Mouse (Mus musculus) hindbrain, embryonic 12.5 days (tissue): ENCODE measurements around the gene Mcu. TPM values are rescaled to one million over a fixed set of nuclear protein-coding genes. Genes with fewer than 3 reads are reported as not detected.

ENCODE experiments used
- ATAC-seq: fragments of 200-750 bp; cut with Nextera tagmentation; 2 replicates; pipeline ENCODE4 v1.8.0; 2017; ENCODE audit warnings: moderate TSS enrichment; ENCODE audit not compliant: low FRiP score
- H3K27ac ChIP-seq: fragments of 300-500 bp; sonication (generic); 2 replicates; pipeline ENCODE4 v1.5.1; 2016; ENCODE audit warnings: mild to moderate bottlenecking
- H3K27me3 ChIP-seq: fragments of 300-500 bp; sonication (generic); 2 replicates; pipeline ENCODE4 v1.6.1; 2016; ENCODE audit warnings: mild to moderate bottlenecking
- H3K36me3 ChIP-seq: fragments of 300-500 bp; sonication (generic); 2 replicates; pipeline ENCODE4 v1.6.1; 2016; ENCODE audit warnings: mild to moderate bottlenecking
- H3K4me1 ChIP-seq: fragments of 300-500 bp; sonication (generic); 2 replicates; pipeline ENCODE4 v1.6.1; 2016
- H3K4me2 ChIP-seq: fragments of 300-500 bp; sonication (generic); replicated peaks from 2 replicates; pipeline ENCODE4 v1.6.1; 2016; ENCODE audit warnings: mild to moderate bottlenecking
- H3K4me3 ChIP-seq: fragments of 300-500 bp; sonication (generic); 2 replicates; pipeline ENCODE4 v1.5.1; 2016; ENCODE audit warnings: mild to moderate bottlenecking
- H3K9ac ChIP-seq: fragments of 300-500 bp; sonication (generic); 2 replicates; pipeline ENCODE4 v1.6.1; 2016; ENCODE audit warnings: mild to moderate bottlenecking, moderate library complexity
- H3K9me3 ChIP-seq: fragments of 300-500 bp; sonication (generic); replicated peaks from 2 replicates; pipeline ENCODE4 v1.6.1; 2016; ENCODE audit warnings: mild to moderate bottlenecking
- WGBS: fragments of 180-500 bp; shearing (Covaris S2); methylation state at CpG from one replicate; pipeline ENCODE4 v1.1.7; 2016; 5-methylcytosine and 5-hydroxymethylcytosine counted together
- polyA plus RNA-seq: library from polyadenylated mRNA; unstranded; fragments of >200 nt; fragmentation: Nextera tagmentation; extraction: Ambion mirVana; gene quantifications from 2 replicates; pipeline ENCODE4 v1.2.1, GENCODE M21; 2016

Gene Mcu
- polyA plus RNA-seq, 1 experiment from 2014 or later: 23.2 TPM

DNA sequence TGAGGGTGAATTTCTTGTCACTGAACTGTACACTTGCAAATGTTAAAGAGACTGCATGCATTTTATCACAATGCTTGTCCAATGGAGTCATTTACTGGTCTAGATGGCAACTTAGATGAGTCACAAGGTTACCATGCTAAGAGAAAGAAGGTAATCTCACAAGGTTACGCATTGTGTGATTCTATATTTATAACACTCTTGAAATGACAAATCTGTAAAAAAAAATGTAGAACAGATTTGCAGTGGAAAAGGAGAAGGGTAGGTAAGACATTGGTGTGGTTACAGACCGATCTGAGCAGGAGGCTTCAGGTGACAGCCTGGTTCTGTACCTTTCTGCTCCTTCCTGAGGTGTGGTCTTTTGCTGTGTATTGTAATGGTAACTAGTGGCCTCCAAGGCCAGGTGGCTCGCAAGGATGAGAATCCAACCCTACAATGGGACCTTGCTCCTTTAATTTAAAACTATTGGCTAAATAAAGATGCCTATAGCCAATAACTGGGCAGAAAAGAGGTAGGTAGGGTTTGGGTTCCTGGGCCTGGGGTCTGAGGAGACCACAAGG lies 35.8 kb downstream of the Mcu start:
- Histone ChIP-seq H3K9ac (no peak overlapping the region), H3K9me3 (no peaks in the 10 kb centered on the region), H3K36me3 (no peaks in the 10 kb centered on the region), H3K4me1 (peaks cover 14% of the 10 kb centered on the region; the same call in 1 of the 2 replicates), H3K27ac (no peak overlapping the region), H3K27me3 (no peaks in the 10 kb centered on the region), H3K4me3 (no peak overlapping the region), H3K4me2 (no peak overlapping the region)
- 93% methylated on average over 3 of the region's 3 CpGs for WGBS
- ATAC-seq: no peak

DNA sequence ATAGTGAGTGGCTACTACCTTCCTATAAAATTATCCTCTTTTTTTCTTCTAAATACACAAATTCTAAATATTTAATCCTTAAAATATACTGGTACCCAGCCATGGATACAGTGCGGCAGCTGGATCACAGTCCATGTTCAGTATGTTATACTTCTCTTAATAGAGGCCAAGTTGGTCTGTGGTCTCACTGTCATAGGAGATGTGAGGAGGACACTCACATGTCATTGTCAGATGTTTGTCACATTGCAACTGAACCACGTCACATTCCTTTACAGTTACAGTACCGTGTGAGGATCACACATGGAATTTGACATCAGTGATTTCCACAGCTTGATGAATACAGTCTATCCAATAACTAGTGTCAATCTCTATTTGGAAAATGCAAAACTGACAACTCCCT lies 36.8 kb downstream of the Mcu start:
- peaks cover 14% of the 10 kb centered on the region; the same call in 1 of the 2 replicates for H3K4me1 ChIP-seq

DNA sequence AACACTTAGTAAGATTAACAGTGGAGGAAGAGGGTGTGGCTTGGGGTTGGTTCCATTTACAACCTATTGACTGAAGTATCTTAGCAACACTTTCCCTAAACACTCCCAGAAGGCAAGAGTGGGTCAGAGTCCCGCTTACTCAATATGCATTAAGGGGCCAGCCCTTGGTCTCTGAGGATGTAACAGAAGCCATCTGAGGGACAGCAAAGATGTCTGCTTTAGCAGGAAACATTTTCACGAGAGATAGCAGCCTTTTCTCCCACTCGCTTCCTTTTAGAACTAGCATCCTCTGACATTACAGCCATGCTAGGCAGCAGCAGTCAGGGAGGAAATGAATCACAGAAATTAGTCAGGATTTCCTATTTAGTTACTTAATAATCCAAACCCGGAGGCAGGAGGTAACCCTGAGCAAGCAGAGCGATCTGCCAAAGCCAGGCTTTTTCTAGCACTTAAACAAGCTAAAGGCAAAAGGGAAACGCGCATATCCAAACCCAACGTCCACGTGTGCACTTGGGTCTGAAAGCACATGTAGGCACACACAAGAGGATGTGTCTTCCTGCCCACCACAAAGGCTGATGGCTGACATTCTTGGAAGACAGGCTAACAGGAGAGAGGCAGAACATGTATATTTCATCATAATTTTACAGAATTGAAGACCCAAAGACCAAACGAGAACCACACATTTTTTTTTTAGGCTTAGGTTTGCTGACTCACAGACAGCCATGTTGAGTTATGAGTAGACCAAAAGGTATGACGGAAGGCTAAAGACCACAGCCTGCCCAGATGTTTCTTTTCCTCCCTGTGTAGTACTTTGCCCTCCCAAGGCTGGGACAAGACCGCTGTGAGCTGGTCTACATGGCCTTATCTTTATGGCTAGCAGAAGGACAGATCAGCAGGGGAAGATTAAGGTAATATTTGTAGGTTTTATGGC lies 38.4 kb downstream of the Mcu start:
- Histone ChIP-seq H3K9ac (no peak overlapping the region), H3K27me3 (no peaks in the 10 kb centered on the region), H3K4me1 (peaks cover 14% of the 10 kb centered on the region; the same call in 1 of the 2 replicates), H3K36me3 (no peaks in the 10 kb centered on the region), H3K4me3 (no peak overlapping the region), H3K4me2 (no peak overlapping the region), H3K9me3 (peaks cover 7% of the 10 kb centered on the region), H3K27ac (no peak overlapping the region)
- ATAC-seq: no peak
- WGBS: 70% methylated on average over 12 of the region's 12 CpGs

More for the DNA sequence above, 36.8 kb downstream of the Mcu start:
- Histone ChIP-seq H3K4me3 (no peak overlapping the region), H3K36me3 (no peaks in the 10 kb centered on the region), H3K9ac (no peak overlapping the region), H3K9me3 (no peaks in the 10 kb centered on the region), H3K4me2 (no peak overlapping the region), H3K27me3 (no peaks in the 10 kb centered on the region), H3K27ac (no peak overlapping the region)
- 90% methylated on average over 3 of the region's 3 CpGs for WGBS
- ATAC-seq: no peak

DNA sequence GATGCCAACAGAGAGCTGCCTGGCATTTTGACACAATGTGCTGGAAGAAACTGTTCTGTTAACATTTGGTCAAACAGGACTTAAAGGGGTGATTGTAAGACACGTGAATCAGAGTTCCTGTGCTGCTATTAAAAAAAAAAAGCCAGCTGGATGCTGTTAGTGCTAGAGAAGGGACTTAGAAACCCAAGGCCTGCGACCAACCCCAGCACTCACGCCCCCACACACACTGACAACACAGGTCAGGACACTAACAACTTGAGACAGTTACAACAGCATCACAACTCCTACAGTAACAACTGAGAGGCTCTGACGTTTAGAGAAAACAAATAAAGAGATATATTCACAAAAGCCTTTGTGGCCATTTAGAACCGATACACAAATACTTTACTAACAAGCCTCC lies 40.2 kb downstream of the Mcu start:
- Histone ChIP-seq H3K27ac (no peak overlapping the region), H3K9ac (no peak overlapping the region), H3K4me2 (no peak overlapping the region), H3K4me3 (no peak overlapping the region), H3K27me3 (no peaks in the 10 kb centered on the region), H3K4me1 (peaks cover 14% of the 10 kb centered on the region; the same call in 1 of the 2 replicates), H3K36me3 (no peaks in the 10 kb centered on the region), H3K9me3 (peaks cover 7% of the 10 kb centered on the region)
- ATAC-seq: no peak
- 54% methylated on average over 5 of the region's 5 CpGs for WGBS

DNA sequence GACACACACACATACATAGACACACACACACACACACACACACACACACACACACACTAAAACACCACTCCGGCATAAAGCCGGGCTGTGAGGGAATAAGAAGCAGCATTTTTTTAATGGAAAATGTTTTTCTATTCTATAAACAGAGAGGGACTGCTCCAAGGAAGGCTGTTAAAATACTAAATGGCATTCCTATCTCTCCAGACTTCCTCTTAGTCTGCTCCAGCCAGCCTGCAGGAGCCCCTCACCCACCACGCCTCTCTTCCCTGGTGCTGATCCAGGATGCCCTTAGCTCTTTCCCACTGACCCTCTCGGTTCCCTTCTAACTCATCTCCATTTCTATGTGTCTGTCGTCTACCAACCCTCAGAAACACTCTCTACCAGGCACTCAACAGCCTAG lies 44.5 kb downstream of the Mcu start:
- 0 out of 2 replicates have a peak, but pooled peaks cover 7% of the 10 kb centered on the region for H3K4me1 ChIP-seq
- 91% methylated on average over 5 of the region's 5 CpGs for WGBS

DNA sequence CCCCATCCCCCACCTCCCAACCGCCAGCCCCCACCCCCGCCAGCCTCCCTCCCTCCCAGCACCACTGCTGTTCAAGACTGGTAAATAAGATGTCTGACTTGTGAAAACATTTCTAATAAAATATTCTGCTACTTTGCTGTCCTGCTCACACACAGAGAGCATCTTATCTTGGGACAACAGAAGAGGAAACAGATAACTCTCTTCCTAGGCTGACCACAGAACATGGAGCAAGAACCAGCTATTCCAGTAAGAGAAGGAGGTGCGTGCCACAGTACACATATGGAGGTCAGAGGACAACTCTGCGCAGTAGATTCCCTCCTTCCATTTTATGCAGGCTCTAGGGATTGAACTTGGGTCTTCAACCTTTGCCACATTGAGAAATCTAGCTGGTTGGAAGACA lies 45.2 kb downstream of the Mcu start:
- Histone ChIP-seq H3K9ac (no peak overlapping the region), H3K4me2 (no peak overlapping the region), H3K9me3 (peaks cover 7% of the 10 kb centered on the region), H3K27ac (no peak overlapping the region), H3K27me3 (no peaks in the 10 kb centered on the region), H3K4me3 (no peak overlapping the region), H3K36me3 (no peaks in the 10 kb centered on the region), H3K4me1 (0 out of 2 replicates have a peak, but pooled peaks cover 6% of the 10 kb centered on the region)
- 87% methylated on average over 4 of the region's 4 CpGs for WGBS
- ATAC-seq: no peak

More for the DNA sequence above, 44.5 kb downstream of the Mcu start:
- Histone ChIP-seq H3K9ac (no peak overlapping the region), H3K36me3 (no peaks in the 10 kb centered on the region), H3K9me3 (peaks cover 7% of the 10 kb centered on the region), H3K27me3 (no peaks in the 10 kb centered on the region), H3K4me3 (no peak overlapping the region), H3K27ac (no peak overlapping the region), H3K4me2 (no peak overlapping the region)
- no peak for ATAC-seq

DNA sequence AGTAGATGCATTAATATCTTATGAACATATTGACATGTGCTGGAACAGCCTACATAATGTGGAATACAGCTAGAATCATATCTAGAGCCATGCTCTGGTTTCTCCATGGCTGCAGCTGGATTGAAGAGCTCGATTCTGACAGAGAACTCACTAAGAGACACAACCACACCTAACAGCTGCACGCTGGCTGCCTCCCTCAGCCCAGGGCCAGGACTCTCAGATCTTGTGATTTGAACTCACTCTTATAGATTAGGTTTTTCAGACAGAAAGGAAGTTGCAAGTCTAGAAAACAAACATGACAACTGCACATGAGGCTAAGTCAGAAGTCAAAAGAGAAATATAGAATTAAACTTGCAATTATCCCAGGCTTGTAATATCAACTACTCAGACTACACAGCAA lies 45.7 kb downstream of the Mcu start:
- ATAC-seq: no peak
- 83% methylated on average over 2 of the region's 2 CpGs for WGBS
- H3K4me2 ChIP-seq: no peak overlapping the region
- peaks cover 7% of the 10 kb centered on the region for H3K9me3 ChIP-seq
- H3K9ac ChIP-seq: no peak overlapping the region
- H3K36me3 ChIP-seq: no peaks in the 10 kb centered on the region
- peaks cover 2% of the 10 kb centered on the region; the same call in 1 of the 2 replicates for H3K4me1 ChIP-seq
- H3K27me3 ChIP-seq: no peaks in the 10 kb centered on the region
- H3K4me3 ChIP-seq: no peak overlapping the region
- no peak overlapping the region for H3K27ac ChIP-seq

DNA sequence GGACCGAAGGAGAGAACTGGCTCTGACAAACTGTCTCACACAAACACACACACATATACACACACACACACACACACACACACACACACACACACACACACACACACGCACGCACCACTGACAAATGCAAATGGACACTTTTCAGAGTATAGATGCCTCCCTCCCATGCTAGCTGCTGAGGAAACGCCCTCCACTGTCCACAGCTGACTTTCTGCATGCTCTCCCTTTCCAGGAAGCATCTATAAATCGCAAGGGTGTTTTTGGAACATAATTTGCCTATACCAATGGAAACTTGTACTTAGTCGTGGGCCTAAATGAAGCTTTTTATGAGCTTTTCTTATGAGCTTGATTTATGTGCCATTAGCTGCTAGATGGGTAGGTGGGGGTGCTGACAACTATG lies 46.1 kb downstream of the Mcu start:
- WGBS: 86% methylated on average over 6 of the region's 6 CpGs
- H3K9me3 ChIP-seq: peaks cover 7% of the 10 kb centered on the region
- H3K4me2 ChIP-seq: no peak overlapping the region
- H3K27ac ChIP-seq: no peak overlapping the region
- no peak for ATAC-seq
- H3K9ac ChIP-seq: no peak overlapping the region
- peaks cover 2% of the 10 kb centered on the region; the same call in 1 of the 2 replicates for H3K4me1 ChIP-seq
- no peaks in the 10 kb centered on the region for H3K27me3 ChIP-seq
- no peaks in the 10 kb centered on the region for H3K36me3 ChIP-seq
- no peak overlapping the region for H3K4me3 ChIP-seq

DNA sequence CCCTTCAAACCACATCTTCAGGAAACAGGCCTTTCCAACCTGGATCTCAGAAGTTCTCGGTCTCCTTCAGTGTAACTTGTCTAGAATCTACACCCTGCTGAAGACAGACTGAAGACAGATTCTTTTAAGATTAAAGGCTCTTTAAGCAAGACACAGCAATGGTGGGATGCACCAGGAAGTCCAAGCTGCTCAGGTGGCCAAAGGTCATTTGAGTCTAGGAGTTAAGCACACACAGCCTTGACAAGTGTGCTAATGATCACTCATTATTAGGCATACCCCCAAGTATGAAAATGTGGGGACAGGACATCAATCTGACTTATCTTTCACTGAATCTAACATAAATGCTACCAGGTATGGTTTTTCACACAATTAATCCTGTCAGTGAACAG lies 47.0 kb downstream of the Mcu start:
- Histone ChIP-seq H3K9ac (no peak overlapping the region), H3K27me3 (no peaks in the 10 kb centered on the region), H3K36me3 (no peaks in the 10 kb centered on the region), H3K4me1 (peaks cover 2% of the 10 kb centered on the region; the same call in 1 of the 2 replicates), H3K4me2 (no peak overlapping the region), H3K27ac (no peak overlapping the region), H3K4me3 (no peak overlapping the region), H3K9me3 (peaks cover 7% of the 10 kb centered on the region)
- WGBS: 83% methylated on average over 1 of the region's 1 CpGs
- ATAC-seq: no peak

DNA sequence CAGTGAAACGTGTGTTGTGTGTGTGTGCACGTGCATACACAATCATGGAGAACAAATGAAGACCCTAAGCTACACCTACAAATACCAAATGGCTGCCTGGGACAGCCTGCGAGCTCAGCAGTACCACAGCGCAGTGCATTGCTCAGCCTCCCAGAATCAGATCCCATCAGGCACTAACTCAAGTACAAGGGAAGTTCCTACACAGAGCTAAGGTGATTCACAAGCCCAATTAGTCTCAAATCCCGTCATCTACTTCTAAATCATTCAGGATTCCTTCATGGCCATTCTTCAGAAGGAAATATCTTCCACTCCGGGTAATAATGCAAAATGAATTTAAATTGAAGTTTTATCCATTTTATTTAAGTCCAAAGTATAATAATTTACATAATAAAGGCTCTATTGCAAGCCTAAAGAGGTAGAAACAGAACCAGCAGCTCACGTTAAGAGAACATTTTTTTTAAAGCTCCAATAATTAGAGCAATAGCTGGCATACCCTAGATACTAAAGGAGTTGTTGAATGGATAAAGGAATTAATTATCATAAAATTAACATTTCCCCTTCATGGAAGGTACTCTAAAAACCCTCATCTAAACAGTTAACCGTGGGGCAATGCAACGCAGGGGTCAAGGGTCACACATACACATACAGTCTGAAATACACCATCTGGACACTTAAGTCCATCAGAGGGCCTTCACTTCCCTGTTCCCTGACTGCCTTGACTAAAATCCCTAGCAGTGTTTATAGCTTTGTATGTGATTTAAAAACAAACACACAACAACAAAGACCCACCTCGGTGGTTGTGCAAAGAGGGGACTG lies 47.6 kb downstream of the Mcu start:
- Histone ChIP-seq H3K9ac (no peak overlapping the region), H3K4me1 (peaks cover 2% of the 10 kb centered on the region; the same call in 1 of the 2 replicates), H3K4me2 (no peak overlapping the region), H3K4me3 (no peak overlapping the region), H3K27ac (no peak overlapping the region), H3K27me3 (no peaks in the 10 kb centered on the region), H3K36me3 (no peaks in the 10 kb centered on the region), H3K9me3 (peaks cover 4% of the 10 kb centered on the region)
- 70% methylated on average over 10 of the region's 10 CpGs for WGBS
- ATAC-seq: no peak

DNA sequence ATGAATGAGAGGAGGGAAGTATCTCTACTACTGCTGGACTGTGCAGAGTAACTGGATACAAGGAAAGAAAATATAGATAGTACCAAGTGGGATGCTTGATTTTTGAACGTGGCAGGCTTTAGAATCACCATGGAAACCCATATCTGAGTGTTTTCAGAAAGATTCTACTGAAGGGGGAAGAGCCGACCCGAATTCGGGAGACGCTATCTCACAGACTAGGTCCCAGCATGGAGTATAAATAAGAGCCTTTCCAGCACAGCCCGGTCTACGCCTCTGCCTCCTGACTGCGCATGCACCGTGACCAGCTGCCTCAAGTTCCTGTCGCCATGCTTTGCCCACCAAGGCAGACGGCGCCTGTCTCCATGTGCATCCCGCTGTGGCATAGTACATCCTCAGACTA lies 49.5 kb downstream of the Mcu start:
- Histone ChIP-seq H3K4me1 (peaks cover 2% of the 10 kb centered on the region; the same call in 1 of the 2 replicates), H3K4me2 (no peak overlapping the region), H3K4me3 (no peak overlapping the region), H3K36me3 (no peaks in the 10 kb centered on the region), H3K9ac (no peak overlapping the region), H3K9me3 (no peaks in the 10 kb centered on the region), H3K27me3 (no peaks in the 10 kb centered on the region), H3K27ac (no peak overlapping the region)
- WGBS: 95% methylated on average over 13 of the region's 13 CpGs
- ATAC-seq: no peak

DNA sequence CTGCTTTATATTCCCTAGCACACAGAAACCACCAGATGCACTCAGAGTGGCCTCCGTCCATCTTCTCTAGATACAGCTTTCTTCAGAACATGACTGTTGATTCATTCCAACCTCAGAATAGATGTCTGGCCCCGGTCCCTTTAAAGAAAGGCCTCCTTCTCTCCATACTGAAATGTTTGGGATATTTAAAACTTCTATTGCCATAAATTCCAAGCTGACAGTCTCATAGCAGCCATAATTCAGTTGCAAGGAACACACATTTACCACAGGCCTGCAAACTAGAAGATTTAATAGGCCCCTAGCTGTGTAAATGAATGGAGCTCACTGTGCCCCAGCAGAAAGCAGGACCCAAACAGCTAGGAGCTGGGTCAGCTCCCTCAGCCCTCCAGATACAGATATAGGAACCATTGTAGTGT lies 50.5 kb downstream of the Mcu start:
- H3K4me1 ChIP-seq: peaks cover 2% of the 10 kb centered on the region; the same call in 1 of the 2 replicates
- ATAC-seq: no peak
- peak overlapping the region; percentile 12; the same call in 1 of the 2 replicates for H3K27ac ChIP-seq
- H3K4me3 ChIP-seq: no peak overlapping the region
- no peaks in the 10 kb centered on the region for H3K27me3 ChIP-seq
- 75% methylated on average over 2 of the region's 2 CpGs for WGBS
- H3K4me2 ChIP-seq: no peak overlapping the region
- H3K9me3 ChIP-seq: no peaks in the 10 kb centered on the region
- H3K36me3 ChIP-seq: no peaks in the 10 kb centered on the region
- no peak overlapping the region for H3K9ac ChIP-seq
